Mouse (Mus musculus) hindbrain, postnatal 0 days (tissue): Measurements from ENCODE around the gene Gm17651. TPM values are rescaled to one million over a fixed set of nuclear protein-coding genes. Genes with fewer than 3 reads are reported as not detected.

Experiments
- ATAC-seq: fragments of 200-750 bp; cut with Nextera tagmentation; 2 replicates; pipeline ENCODE4 v1.8.0; 2017; ENCODE audit warnings: mild to moderate bottlenecking, moderate TSS enrichment, moderate library complexity
- DNase-seq: peaks from one replicate; pipeline ENCODE4 v3.0.0-alpha.2; 2015; ENCODE audit warnings: low spot score
- H3K27ac ChIP-seq: fragments of 300-500 bp; sonication (generic); 2 replicates; pipeline ENCODE4 v1.5.1; 2014; ENCODE audit warnings: mild to moderate bottlenecking
- H3K27me3 ChIP-seq: fragments of 300-500 bp; sonication (generic); 2 replicates; pipeline ENCODE4 v1.6.1; 2014; ENCODE audit warnings: low read length, mixed read lengths; ENCODE audit not compliant: insufficient read depth
- H3K36me3 ChIP-seq: fragments of 300-500 bp; sonication (generic); 2 replicates; pipeline ENCODE4 v1.6.1; 2014; ENCODE audit warnings: low read length, mixed read lengths; ENCODE audit not compliant: insufficient read depth
- H3K4me1 ChIP-seq: fragments of 300-500 bp; sonication (generic); 2 replicates; pipeline ENCODE4 v1.6.1; 2014; ENCODE audit warnings: antibody characterized with exemption, low read length, mixed read lengths; ENCODE audit not compliant: insufficient read depth
- H3K4me2 ChIP-seq: fragments of 300-500 bp; sonication (generic); 2 replicates; pipeline ENCODE4 v1.6.1; 2014; ENCODE audit warnings: low read depth, mild to moderate bottlenecking, low read length, moderate library complexity, mixed read lengths
- H3K4me3 ChIP-seq: fragments of 300-500 bp; sonication (generic); 2 replicates; pipeline ENCODE4 v1.5.1; 2014; ENCODE audit warnings: low read length
- H3K9ac ChIP-seq: fragments of 300-500 bp; sonication (generic); replicated peaks from 2 replicates; pipeline ENCODE4 v1.6.1; 2014; ENCODE audit warnings: mild to moderate bottlenecking, low read length, moderate library complexity, mixed read lengths
- H3K9me3 ChIP-seq: fragments of 300-500 bp; sonication (generic); 2 replicates; pipeline ENCODE4 v1.6.1; 2016; ENCODE audit warnings: low read length, mixed read lengths
- CTCF ChIP-seq: IDR thresholded peaks from 2 replicates; pipeline ENCODE4 v1.5.1; 2016; ENCODE audit warnings: antibody characterized with exemption, control low read depth, low read depth
- WGBS: fragments of 180-500 bp; shearing (Covaris S2); extraction: QIAGEN DNeasy Blood & Tissue Kit; methylation state at CpG from one replicate; pipeline ENCODE4 v1.1.7; 2014; 5-methylcytosine and 5-hydroxymethylcytosine counted together
- polyA plus RNA-seq: library from polyadenylated mRNA; unstranded; fragments of >200 nt; fragmentation: Nextera tagmentation; extraction: Ambion mirVana; gene quantifications from 2 replicates; pipeline ENCODE4 v1.2.1, GENCODE M21; 2015
- total RNA-seq: library from RNA; depleted of rRNA; stranded (reverse); fragments of >200 nt; gene quantifications from 2 replicates; pipeline ENCODE4 v1.2.3, GENCODE M21; 2014

The Gm17651 gene
- total and polyA plus RNA-seq, 2 experiments from 2014 or later = not detected

GRCm38 (mm10) chr3:97681321-97682158, 7.0 kb upstream of the Gm17651 start:
- no peaks in the 10 kb centered on the region for H3K9me3 ChIP-seq
- DNase-seq = peak; percentile 88
- WGBS = 1% methylated on average over 33 of the region's 33 CpGs
- peak; percentile 71 for ATAC-seq
- H3K27me3 ChIP-seq = no peaks in the 10 kb centered on the region
- peak overlapping the region; percentile 65 for H3K4me2 ChIP-seq
- H3K9ac ChIP-seq = peak overlapping the region; percentile 46
- peak overlapping the region; percentile 22; the same call in 1 of the 2 replicates for H3K27ac ChIP-seq
- peak; percentile 78 for TF ChIP-seq CTCF
- H3K4me3 ChIP-seq = peak overlapping the region; percentile 36
- H3K4me1 ChIP-seq = no peaks in the 10 kb centered on the region
- H3K36me3 ChIP-seq = no peaks in the 10 kb centered on the region

- ATAC-seq = peak; percentile 75
- DNase-seq = peak; percentile 80
- H3K27ac ChIP-seq = peak overlapping the region; percentile 22; the same call in 1 of the 2 replicates
- no peaks in the 10 kb centered on the region for H3K36me3 ChIP-seq
- no peaks in the 10 kb centered on the region for H3K27me3 ChIP-seq
- H3K4me2 ChIP-seq = peak overlapping the region; percentile 65
- no peaks in the 10 kb centered on the region for H3K4me1 ChIP-seq
- H3K9me3 ChIP-seq = no peaks in the 10 kb centered on the region
- H3K4me3 ChIP-seq = peak overlapping the region; percentile 36
- WGBS = 3% methylated on average over 28 of the region's 28 CpGs
- peak overlapping the region; percentile 46; the same call in 1 of the 2 replicates for H3K9ac ChIP-seq
- TF ChIP-seq CTCF = peak; percentile 81
Measured at GRCm38 (mm10) chr3:97680631-97681320, 6.3 kb upstream of the Gm17651 start.

- Histone ChIP-seq H3K36me3 (no peaks in the 10 kb centered on the region), H3K4me3 (no peak overlapping the region), H3K27ac (no peak overlapping the region), H3K4me1 (no peaks in the 10 kb centered on the region), H3K9ac (no peak overlapping the region), H3K27me3 (no peaks in the 10 kb centered on the region), H3K4me2 (no peak overlapping the region), H3K9me3 (no peaks in the 10 kb centered on the region)
- TF ChIP-seq CTCF = no peak
- WGBS = 90% methylated on average over 3 of the region's 3 CpGs
- no peak for ATAC-seq
- DNase-seq = no peak
Measured at GRCm38 (mm10) chr3:97678416-97678815, 3.9 kb upstream of the Gm17651 start.

- TF ChIP-seq CTCF = no peak
Measured at GRCm38 (mm10) chr3:97676126-97676525, 1.6 kb upstream of the Gm17651 start.

GRCm38 (mm10) chr3:97667093-97667675, 7.3 kb downstream of the Gm17651 start:
- no peak for ATAC-seq
- peaks cover 59% of the 10 kb centered on the region; the same call in 1 of the 2 replicates for H3K36me3 ChIP-seq
- TF ChIP-seq CTCF = no peak
- DNase-seq = no peak
- no peak overlapping the region for H3K4me2 ChIP-seq
- no peaks in the 10 kb centered on the region for H3K4me1 ChIP-seq
- no peak overlapping the region for H3K27ac ChIP-seq
- H3K27me3 ChIP-seq = no peaks in the 10 kb centered on the region
- WGBS = 87% methylated on average over 14 of the region's 14 CpGs
- H3K9ac ChIP-seq = no peak overlapping the region
- no peaks in the 10 kb centered on the region for H3K9me3 ChIP-seq
- H3K4me3 ChIP-seq = no peak overlapping the region

More at GRCm38 (mm10) chr3:97676126-97676525, 1.6 kb upstream of the Gm17651 start:
- H3K4me1 ChIP-seq = no peaks in the 10 kb centered on the region
- no peak overlapping the region for H3K4me2 ChIP-seq
- no peaks in the 10 kb centered on the region for H3K9me3 ChIP-seq
- no peaks in the 10 kb centered on the region for H3K36me3 ChIP-seq
- H3K4me3 ChIP-seq = no peak overlapping the region
- H3K27ac ChIP-seq = no peak overlapping the region
- H3K9ac ChIP-seq = no peak overlapping the region
- 92% methylated on average over 3 of the region's 3 CpGs for WGBS
- no peak for DNase-seq
- no peak for ATAC-seq
- no peaks in the 10 kb centered on the region for H3K27me3 ChIP-seq

GRCm38 (mm10) chr3:97666154-97666553, 8.3 kb downstream of the Gm17651 start:
- WGBS = 72% methylated on average over 8 of the region's 8 CpGs
- TF ChIP-seq CTCF = no peak
- H3K36me3 ChIP-seq = peaks cover 63% of the 10 kb centered on the region; the same call in 1 of the 2 replicates
- H3K9ac ChIP-seq = no peak overlapping the region
- H3K4me1 ChIP-seq = no peaks in the 10 kb centered on the region
- DNase-seq (no peak), ATAC-seq (no peak)
- no peaks in the 10 kb centered on the region for H3K9me3 ChIP-seq
- no peak overlapping the region for H3K27ac ChIP-seq
- H3K4me2 ChIP-seq = no peak overlapping the region
- H3K4me3 ChIP-seq = no peak overlapping the region
- H3K27me3 ChIP-seq = no peaks in the 10 kb centered on the region
